Mouse (Mus musculus): ENCODE data around the gene Amph.

DNA sequence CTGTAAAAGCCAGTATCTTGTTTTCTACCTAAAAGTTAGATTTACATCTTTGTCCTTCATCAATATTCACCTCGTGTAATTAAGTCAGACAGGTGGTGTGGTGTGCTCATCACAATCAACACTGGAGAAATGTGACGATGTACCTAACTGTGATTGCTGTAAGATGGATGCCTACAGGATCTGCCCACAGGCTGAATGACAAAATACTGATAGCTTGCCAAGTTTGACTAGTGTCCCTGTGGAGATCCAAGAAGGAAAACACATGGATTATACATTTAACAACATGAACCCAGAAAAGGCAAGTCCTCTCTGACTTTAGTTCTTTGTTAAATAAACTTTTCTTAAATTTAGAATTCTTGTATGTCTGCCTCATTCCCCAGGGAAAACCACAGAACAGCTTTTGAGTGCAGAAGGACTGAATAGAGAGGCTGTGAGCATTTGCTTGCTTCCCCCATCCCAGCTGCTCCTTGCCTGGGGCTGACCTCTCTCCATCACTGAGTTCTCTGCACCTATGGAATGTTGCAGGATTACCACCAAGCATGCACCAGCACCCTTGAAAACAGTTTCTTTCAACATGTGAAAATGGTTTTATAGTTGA, 77.2 kb downstream of the Amph start:
- TF ChIP-seq MAX (IDR thresholded peaks at IDR 0.05) = no peak
- no peak for TF ChIP-seq CTCF (IDR thresholded peaks at IDR 0.05; ENCODE audit: control insufficient read depth, insufficient read depth, insufficient read length)
- no peak for TF ChIP-seq FOSL1 (IDR thresholded peaks at IDR 0.05; ENCODE audit: insufficient read depth, low read length, poor library complexity, severe bottlenecking)
